Mouse (Mus musculus): Measurements from ENCODE around the gene Vmn1r26.
"Not testable (repeated sequence)": the region's sequence is repeated elsewhere in the genome, so short reads cannot be mapped to it uniquely, and the experiment has no call there.

The Vmn1r26 gene

DNA sequence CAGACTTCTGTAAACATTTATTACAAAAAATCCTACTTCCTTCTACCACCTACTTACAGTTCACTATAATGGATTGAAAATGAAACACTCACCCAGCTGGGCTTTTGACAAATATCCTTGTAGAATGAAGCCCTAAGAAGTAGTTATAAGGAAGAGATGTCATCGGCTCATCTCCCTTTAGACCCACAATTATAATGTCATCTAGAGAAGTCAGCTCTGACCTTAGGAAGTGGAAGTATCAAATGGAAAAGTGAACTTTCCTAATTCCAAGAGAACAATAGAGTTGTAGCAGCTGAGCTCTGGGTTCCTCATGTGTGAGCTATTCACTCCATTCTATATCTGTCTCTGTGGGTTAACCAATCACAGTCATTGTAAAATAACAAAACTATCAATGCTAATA lies at the start of gene Vmn1r26:
TSS of gene Vmn1r26 (minus strand) at position 101 of the 400 bp plus-strand sequence.
- in situ Hi-C loops (cut with MboI; ENCODE audit: low sequenced_read_pairs), result no loop called here

GRCm38 (mm10) chr6:58044025-58044424 lies 29.1 kb upstream of the Vmn1r26 start:
- in situ Hi-C loops (cut with MboI; ENCODE audit: low sequenced_read_pairs), result no loop called here

DNA sequence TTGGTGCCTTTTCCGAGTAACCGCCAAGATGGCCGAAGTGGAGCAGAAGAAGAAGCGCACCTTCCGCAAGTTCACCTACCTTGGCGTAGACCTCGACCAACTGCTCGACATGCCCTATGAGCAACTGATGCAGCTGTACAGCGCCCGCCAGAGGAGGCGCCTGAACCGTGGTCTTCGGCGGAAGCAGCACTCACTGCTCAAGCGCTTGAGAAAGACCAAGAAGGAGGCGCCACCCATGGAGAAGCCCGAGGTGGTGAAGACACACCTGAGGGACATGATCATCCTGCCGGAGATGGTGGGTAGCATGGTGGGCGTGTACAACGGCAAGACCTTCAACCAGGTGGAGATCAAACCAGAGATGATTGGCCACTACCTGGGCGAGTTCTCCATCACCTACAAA lies 2.5 kb upstream of the Vmn1r26 start:
- in situ Hi-C loops (cut with MboI; ENCODE audit: low sequenced_read_pairs), result not testable (repeated sequence)

- in situ Hi-C loops (cut with MboI; ENCODE audit: low sequenced_read_pairs), result no loop called here
Observed at GRCm38 (mm10) chr6:57980710-57981109, 34.2 kb downstream of the Vmn1r26 start, which contains the start of gene Vmn1r25. TSS of gene Vmn1r25 (minus strand) at chr6:57980810.

GRCm38 (mm10) chr6:57961403-57961802 lies 53.6 kb downstream of the Vmn1r26 start, which contains the start of gene Vmn1r24:
TSS of gene Vmn1r24 (minus strand) at chr6:57961503.
- in situ Hi-C loops (cut with MboI; ENCODE audit: low sequenced_read_pairs), result not testable (repeated sequence)
